Mouse (Mus musculus): ENCODE measurements at regions not wholly inside any gene's neighbourhood (a gene's known extent, or its start where the extent isn't known, plus 50 kb on each side); places are given as distances from the start of the nearest gene placed in this dataset.

- no peak for DNase-seq
These were observed 116.3 kb upstream of the Tpm1 start for GRCm38 (mm10) chr9:67165486-67165885.

- no peak for DNase-seq
These were observed 114.5 kb upstream of the Tpm1 start for GRCm38 (mm10) chr9:67163746-67164145.

- DNase-seq = no peak
These were observed 111.7 kb upstream of the Tpm1 start for GRCm38 (mm10) chr9:67160785-67161455.

- DNase-seq = no peak
These were observed 111.1 kb upstream of the Tpm1 start for GRCm38 (mm10) chr9:67160350-67160749.

GRCm38 (mm10) chr9:67156590-67157259, 107.5 kb upstream of the Tpm1 start:
- DNase-seq = peak; percentile 78

- DNase-seq = no peak
These were observed 104.9 kb upstream of the Tpm1 start for GRCm38 (mm10) chr9:67154062-67154461.

GRCm38 (mm10) chr9:67153333-67153732, 104.1 kb upstream of the Tpm1 start:
- DNase-seq = no peak

GRCm38 (mm10) chr9:67147656-67148055, 98.5 kb upstream of the Tpm1 start:
- no peak for DNase-seq

GRCm38 (mm10) chr9:67145392-67145791, 96.2 kb upstream of the Tpm1 start:
- no peak for DNase-seq

GRCm38 (mm10) chr9:67144511-67144910, 95.3 kb upstream of the Tpm1 start:
- no peak for DNase-seq

- peak; percentile 26 for DNase-seq
These were observed 91.2 kb upstream of the Tpm1 start for GRCm38 (mm10) chr9:67140319-67140887.

- peak; percentile 53 for DNase-seq
These were observed 88.5 kb upstream of the Tpm1 start for GRCm38 (mm10) chr9:67137681-67138080.

GRCm38 (mm10) chr9:67137141-67137540, 87.9 kb upstream of the Tpm1 start:
- peak; percentile 22 for DNase-seq

GRCm38 (mm10) chr9:67136166-67136565, 87.0 kb upstream of the Tpm1 start:
- DNase-seq = no peak

GRCm38 (mm10) chr9:67134378-67134777, 85.2 kb upstream of the Tpm1 start:
- no peak for DNase-seq

- DNase-seq = no peak
These were observed 83.2 kb upstream of the Tpm1 start for GRCm38 (mm10) chr9:67132370-67132769.

GRCm38 (mm10) chr9:67130730-67131440, 81.7 kb upstream of the Tpm1 start:
- peak; percentile 49 for DNase-seq

- DNase-seq = no peak
These were observed 80.7 kb upstream of the Tpm1 start for GRCm38 (mm10) chr9:67129891-67130290.

- DNase-seq = no peak
These were observed 79.9 kb upstream of the Tpm1 start for GRCm38 (mm10) chr9:67129095-67129494.

GRCm38 (mm10) chr9:67121691-67122090, 72.5 kb upstream of the Tpm1 start:
- DNase-seq = no peak

GRCm38 (mm10) chr9:67118880-67119644, 69.9 kb upstream of the Tpm1 start:
- DNase-seq = no peak

- no peak for DNase-seq
These were observed 69.2 kb upstream of the Tpm1 start for GRCm38 (mm10) chr9:67118429-67118828.

- DNase-seq = no peak
These were observed 68.4 kb upstream of the Tpm1 start for GRCm38 (mm10) chr9:67117639-67118038.

All from kidney, postnatal 10 days (tissue).